Mouse (Mus musculus) ES-E14 (cell line): ENCODE results near the gene Camsap2. TPM values are rescaled to one million over a fixed set of nuclear protein-coding genes. Genes with fewer than 3 reads are reported as not detected.

Experiments used
- DNase-seq: peaks from one replicate; pipeline ENCODE4 v3.0.0-alpha.2; 2013; ENCODE audit warnings: low read depth, low spot score
- H3K27ac ChIP-seq: 2 replicates; pipeline ENCODE4 v1.5.1; 2012; ENCODE audit warnings: low read depth, mild to moderate bottlenecking, low read length, moderate library complexity, mixed read lengths; ENCODE audit not compliant: poor library complexity, insufficient read depth, severe bottlenecking
- H3K36me3 ChIP-seq: 2 replicates; pipeline ENCODE4 v1.6.1; 2012; ENCODE audit warnings: mild to moderate bottlenecking, low read length, moderate library complexity, mixed read lengths; ENCODE audit not compliant: control insufficient read depth, poor library complexity, insufficient read depth, severe bottlenecking
- H3K4me1 ChIP-seq, 2 experiments: fragments of 150-350 bp in 1 of 2; sonication (generic) in 1 of 2; 2 replicates each; pipeline ENCODE4 v1.6.1; 2012; ENCODE audit warnings: low read length in 2 of 2, mild to moderate bottlenecking in 1 of 2, mixed read lengths in 1 of 2; ENCODE audit not compliant: control insufficient read depth in 2 of 2, insufficient read depth in 2 of 2, poor library complexity in 1 of 2
- H3K4me3 ChIP-seq, 2 experiments: fragments of 150-350 bp in 1 of 2; sonication (generic) in 1 of 2; 2 replicates each; pipeline ENCODE4 v1.5.1; 2012; ENCODE audit warnings: low read length in 2 of 2, low read depth in 1 of 2, mild to moderate bottlenecking in 1 of 2, mixed read lengths in 1 of 2; ENCODE audit not compliant: insufficient read depth in 1 of 2, poor library complexity in 1 of 2, severe bottlenecking in 1 of 2
- H3K9ac ChIP-seq: 2 replicates; pipeline ENCODE4 v1.6.1; 2012; ENCODE audit warnings: low read depth, mild to moderate bottlenecking, low read length, mixed read lengths; ENCODE audit not compliant: poor library complexity, insufficient read depth, severe bottlenecking
- H3K9me3 ChIP-seq: fragments of 150-350 bp; sonication (generic); 2 replicates; pipeline ENCODE4 v1.6.1; 2012; ENCODE audit warnings: low read depth, mild to moderate bottlenecking, low read length; ENCODE audit not compliant: control insufficient read depth, insufficient read depth
- CHD2 ChIP-seq: IDR thresholded peaks from 2 replicates; pipeline ENCODE4 v1.6.1; 2014; ENCODE audit warnings: mild to moderate bottlenecking, low read depth, low read length, inconsistent platforms
- HCFC1 ChIP-seq: IDR thresholded peaks from 2 replicates; pipeline ENCODE4 v1.6.1; 2012; ENCODE audit warnings: low read length, inconsistent platforms, borderline replicate concordance; ENCODE audit not compliant: insufficient read depth
- MAFK ChIP-seq: IDR thresholded peaks from 2 replicates; pipeline ENCODE4 v1.6.1; 2014; ENCODE audit warnings: mild to moderate bottlenecking, low read depth, low read length, inconsistent platforms; ENCODE audit not compliant: insufficient read depth
- ZC3H11A ChIP-seq: IDR thresholded peaks from 2 replicates; pipeline ENCODE4 v1.6.1; 2012; ENCODE audit warnings: low read depth, mild to moderate bottlenecking, inconsistent platforms, low read length, borderline replicate concordance
- ZNF384 ChIP-seq: IDR thresholded peaks from 2 replicates; pipeline ENCODE4 v1.6.1; 2012; ENCODE audit warnings: low read depth, low read length, inconsistent platforms
- in situ Hi-C, 2 experiments: fragments of 600-800 bp; cut with MboI; formaldehyde crosslinking; loops; one replicate each; pipeline ENCODE4 v1.15.1; 2025; ENCODE audit warnings: low sequenced_read_pairs in 2 of 2, inconsistent platforms in 1 of 2; ENCODE audit not compliant: unreplicated experiment in 2 of 2
- total RNA-seq: library from RNA; depleted of rRNA; stranded (reverse); fragments of 300-350 nt; gene quantifications from 2 replicates; pipeline ENCODE4 v1.2.3, GENCODE M21; 2012

Gene Camsap2
- total RNA-seq, 1 experiment, result 20.3 TPM

DNA sequence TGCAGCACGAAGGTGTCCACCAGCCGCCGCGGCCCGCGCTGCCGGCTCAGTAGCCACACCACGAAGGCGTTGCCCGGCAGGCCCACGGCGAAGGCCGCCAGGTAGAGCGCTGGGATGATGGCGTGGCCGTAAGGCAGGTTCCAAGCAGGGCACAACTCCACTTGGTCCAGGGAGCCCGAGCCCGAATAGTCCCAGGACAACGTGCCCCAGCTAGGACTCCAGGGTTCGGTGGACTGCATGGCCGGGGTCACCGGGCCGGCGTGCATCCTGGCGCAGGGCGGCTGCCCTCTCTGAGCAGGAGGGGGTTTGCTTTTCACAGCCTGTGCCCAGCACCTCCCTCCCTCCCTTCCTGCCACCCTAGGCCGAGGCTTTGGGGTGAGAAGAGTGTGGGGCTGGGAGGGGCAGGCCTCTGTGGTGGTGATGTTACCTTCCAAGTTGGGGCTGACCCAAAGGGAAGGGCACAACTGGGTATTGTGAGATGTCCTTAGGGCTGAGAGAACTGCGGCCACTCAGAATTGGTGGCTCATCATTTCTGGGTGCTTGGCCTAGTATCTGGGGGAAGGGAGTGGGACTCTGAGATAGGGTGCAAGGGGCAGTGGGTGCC is 85.2 kb downstream of the Camsap2 start, which contains the start of gene Gpr25:
Gene Gpr25, minus strand, starts transcription at position 239 of the 604 bp plus-strand sequence.
- Histone ChIP-seq H3K27ac (no peak within 1 kb of the TSS), H3K9me3 (no peaks in the 10 kb centered on the region), H3K36me3 (no peaks in the 10 kb centered on the region), H3K4me1 (peaks cover 0 to 3% of the 10 kb centered on the region in 2 experiments; a peak in 2 of 4 replicates), H3K9ac (peak within 1 kb of the TSS; percentile 59), H3K4me3 (peak within 1 kb of the TSS; percentile 68 to 74)
- no peak for DNase-seq
- in situ Hi-C loops, result no loop called here
- TF ChIP-seq CHD2 (no peak), ZNF384 (no peak), HCFC1 (no peak), ZC3H11A (no peak), MAFK (no peak)

DNA sequence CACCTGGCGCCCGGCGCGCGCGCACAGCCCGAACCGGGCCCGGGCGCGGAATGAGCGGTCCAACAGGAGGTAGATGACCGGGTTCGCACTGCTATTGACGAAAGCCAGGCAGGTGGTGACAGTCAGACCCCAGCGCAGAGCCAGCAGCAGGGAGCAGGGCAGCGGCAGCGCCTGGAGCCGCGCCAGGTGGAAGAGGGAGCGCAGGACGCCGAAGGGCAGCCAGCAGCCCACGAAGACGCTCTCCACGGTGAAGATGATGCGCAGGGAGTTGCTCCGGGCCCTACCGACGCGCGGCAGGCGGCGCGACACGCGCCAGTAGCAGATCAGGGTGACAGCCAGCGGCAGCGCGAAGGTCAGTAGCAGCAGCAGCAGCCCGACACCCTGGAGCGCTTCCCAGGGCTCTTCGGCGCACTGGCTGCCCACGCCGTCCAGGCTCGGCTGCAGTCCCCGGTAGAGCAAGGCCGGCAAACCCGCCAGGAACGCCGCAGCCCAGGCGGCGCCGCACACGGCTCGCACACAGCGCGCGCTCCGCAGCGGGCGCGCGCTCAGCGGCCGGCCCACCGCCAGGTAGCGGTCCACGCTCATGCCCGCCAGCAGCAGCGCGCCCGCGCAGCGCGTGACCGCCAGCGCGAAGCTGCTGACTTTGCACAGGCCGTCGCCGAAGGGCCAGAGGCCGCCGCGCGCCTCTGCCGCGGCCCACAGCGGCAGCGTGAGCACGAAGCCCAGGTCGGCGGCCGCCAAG is 85.8 kb downstream of the Camsap2 start:
- peak; percentile 33 for DNase-seq
- H3K9me3 ChIP-seq, result no peaks in the 10 kb centered on the region
- H3K9ac ChIP-seq, result peak overlapping the region; percentile 59
- peaks cover 0 to 5% of the 10 kb centered on the region in 2 experiments; a peak in 2 of 4 replicates for H3K4me1 ChIP-seq
- TF ChIP-seq ZC3H11A (no peak), HCFC1 (no peak; the same call in 1 of the 2 replicates), MAFK (peak; percentile 75), CHD2 (no peak), ZNF384 (no peak)
- no peak overlapping the region for H3K27ac ChIP-seq
- H3K4me3 ChIP-seq, result peak overlapping the region; percentile 68 to 74
- no peaks in the 10 kb centered on the region for H3K36me3 ChIP-seq
- in situ Hi-C loops, result no loop called here

DNA sequence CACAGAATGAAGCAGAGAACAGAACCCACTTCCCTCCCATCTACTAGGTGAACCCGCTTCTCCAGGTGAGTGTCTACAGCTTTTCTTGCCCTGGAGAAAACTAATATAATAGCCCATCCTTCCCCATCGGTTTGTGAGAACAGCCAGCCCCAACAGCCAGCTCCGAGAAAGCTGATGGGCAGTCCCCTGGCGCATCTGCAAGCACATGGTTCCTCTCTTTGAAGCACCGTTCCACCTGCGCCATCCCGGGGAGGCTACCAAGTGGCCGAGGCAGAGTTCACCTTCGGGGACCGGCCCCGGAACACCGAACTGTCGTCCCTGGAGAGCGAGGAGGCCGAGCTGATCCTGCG is 86.4 kb downstream of the Camsap2 start:
- no peak for TF ChIP-seq MAFK
- TF ChIP-seq CHD2, result no peak
- no peak for TF ChIP-seq HCFC1
- no peak for TF ChIP-seq ZNF384
- no peak for TF ChIP-seq ZC3H11A
- no peaks in the 10 kb centered on the region for H3K9me3 ChIP-seq
- H3K27ac ChIP-seq, result no peak overlapping the region
- H3K4me1 ChIP-seq, result peaks cover 0 to 6% of the 10 kb centered on the region in 2 experiments; a peak in 2 of 4 replicates
- H3K36me3 ChIP-seq, result no peaks in the 10 kb centered on the region
- H3K4me3 ChIP-seq, result peak overlapping the region; percentile 68 to 74
- H3K9ac ChIP-seq, result peak overlapping the region; percentile 59; the same call in 1 of the 2 replicates
- DNase-seq, result no peak
- in situ Hi-C loops, result no loop called here

DNA sequence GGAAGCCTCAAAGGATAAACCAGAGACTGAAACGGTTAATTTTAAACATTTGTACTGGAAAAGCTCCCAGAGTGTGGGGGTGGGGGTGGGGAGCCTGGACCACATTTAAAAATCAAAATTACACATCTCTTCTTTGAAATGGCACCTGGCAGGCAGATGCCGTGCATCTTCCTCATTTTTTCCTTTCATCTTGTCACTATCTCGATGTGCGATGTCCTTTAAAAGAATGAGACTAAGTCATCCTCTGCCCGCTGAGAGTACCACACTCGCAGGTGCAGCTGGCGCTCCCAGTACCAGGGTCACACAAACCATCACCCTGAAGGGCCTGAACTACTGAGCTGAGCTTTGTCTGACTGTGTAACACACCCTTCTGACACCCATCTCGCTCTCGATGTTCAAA is 87.4 kb downstream of the Camsap2 start:
- in situ Hi-C loops, result no loop called here
- no peak overlapping the region for H3K4me3 ChIP-seq
- H3K9ac ChIP-seq, result no peak overlapping the region
- H3K27ac ChIP-seq, result no peak overlapping the region
- no peak for DNase-seq
- H3K36me3 ChIP-seq, result no peaks in the 10 kb centered on the region
- H3K9me3 ChIP-seq, result no peaks in the 10 kb centered on the region
- H3K4me1 ChIP-seq, result peaks cover 0 to 6% of the 10 kb centered on the region in 2 experiments; a peak in 2 of 4 replicates
- TF ChIP-seq HCFC1 (no peak), CHD2 (no peak), MAFK (no peak), ZNF384 (no peak), ZC3H11A (no peak)
